Mouse (Mus musculus) lung, embryonic 14.5 days (tissue): ENCODE data around the gene Epb41l4b. TPM values are rescaled to one million over a fixed set of nuclear protein-coding genes. Genes with fewer than 3 reads are reported as not detected.

Experiments
- ATAC-seq: fragments of 200-750 bp; cut with Nextera tagmentation; 2 replicates; pipeline ENCODE4 v1.8.0; 2017; ENCODE audit warnings: mild to moderate bottlenecking, moderate TSS enrichment, moderate library complexity; ENCODE audit not compliant: insufficient read depth
- DNase-seq: peaks from one replicate; pipeline ENCODE4 v3.0.0-alpha.2; 2015
- H3K27ac ChIP-seq: fragments of 300-500 bp; sonication (generic); 2 replicates; pipeline ENCODE4 v1.5.1; 2014; ENCODE audit warnings: low read depth, mild to moderate bottlenecking, moderate library complexity
- H3K27me3 ChIP-seq: fragments of 300-500 bp; sonication (generic); 2 replicates; pipeline ENCODE4 v1.6.1; 2014; ENCODE audit warnings: low read length, control low read depth; ENCODE audit not compliant: insufficient read depth
- H3K36me3 ChIP-seq: fragments of 300-500 bp; sonication (generic); 2 replicates; pipeline ENCODE4 v1.6.1; 2014; ENCODE audit warnings: control low read depth; ENCODE audit not compliant: insufficient read depth
- H3K4me1 ChIP-seq: fragments of 300-500 bp; sonication (generic); 2 replicates; pipeline ENCODE4 v1.6.1; 2014; ENCODE audit warnings: antibody characterized with exemption, control low read depth; ENCODE audit not compliant: insufficient read depth
- H3K4me2 ChIP-seq: fragments of 300-500 bp; sonication (generic); 2 replicates; pipeline ENCODE4 v1.6.1; 2014; ENCODE audit warnings: mild to moderate bottlenecking
- H3K4me3 ChIP-seq: fragments of 300-500 bp; sonication (generic); 2 replicates; pipeline ENCODE4 v1.5.1; 2014; ENCODE audit warnings: low read depth, low read length
- H3K9ac ChIP-seq: fragments of 300-500 bp; sonication (generic); 2 replicates; pipeline ENCODE4 v1.6.1; 2014
- H3K9me3 ChIP-seq: fragments of 300-500 bp; sonication (generic); 2 replicates; pipeline ENCODE4 v1.6.1; 2016; ENCODE audit warnings: low read depth, low read length, control low read depth
- CTCF ChIP-seq: IDR thresholded peaks from 2 replicates; pipeline ENCODE4 v1.5.1; 2016; ENCODE audit warnings: antibody characterized with exemption, low read depth
- WGBS: fragments of 180-500 bp; shearing (Covaris S2); extraction: QIAGEN DNeasy Blood & Tissue Kit; methylation state at CpG from one replicate; pipeline ENCODE4 v1.1.7; 2014; 5-methylcytosine and 5-hydroxymethylcytosine counted together
- polyA plus RNA-seq: library from polyadenylated mRNA; unstranded; fragments of >200 nt; fragmentation: Nextera tagmentation; extraction: Ambion mirVana; gene quantifications from 2 replicates; pipeline ENCODE4 v1.2.1, GENCODE M21; 2014

Gene Epb41l4b
- polyA plus RNA-seq, 1 experiment from 2014 or later, result 1.2 TPM

- WGBS, result 13% methylated on average over 11 of the region's 11 CpGs
- Histone ChIP-seq H3K9me3 (no peaks in the 10 kb centered on the region), H3K27ac (no peak overlapping the region), H3K4me3 (no peak overlapping the region), H3K4me2 (no peak overlapping the region), H3K4me1 (peaks cover 7% of the 10 kb centered on the region; the same call in 1 of the 2 replicates), H3K27me3 (no peaks in the 10 kb centered on the region), H3K9ac (no peak overlapping the region), H3K36me3 (no peaks in the 10 kb centered on the region)
- no peak for ATAC-seq
- TF ChIP-seq CTCF, result no peak
- no peak for DNase-seq
Observed at GRCm38 (mm10) chr4:57123003-57123402, 20.2 kb downstream of the Epb41l4b start.

- ATAC-seq, result no peak
- Histone ChIP-seq H3K9ac (no peak overlapping the region), H3K4me1 (peaks cover 7% of the 10 kb centered on the region; the same call in 1 of the 2 replicates), H3K27ac (no peak overlapping the region), H3K9me3 (no peaks in the 10 kb centered on the region), H3K4me2 (no peak overlapping the region), H3K4me3 (no peak overlapping the region), H3K36me3 (no peaks in the 10 kb centered on the region), H3K27me3 (no peaks in the 10 kb centered on the region)
- no peak for DNase-seq
- no peak for TF ChIP-seq CTCF
- 74% methylated on average over 3 of the region's 3 CpGs for WGBS
Observed at GRCm38 (mm10) chr4:57122166-57122565, 21.1 kb downstream of the Epb41l4b start.

GRCm38 (mm10) chr4:57120563-57120962 is 22.7 kb downstream of the Epb41l4b start:
- no peaks in the 10 kb centered on the region for H3K9me3 ChIP-seq
- no peaks in the 10 kb centered on the region for H3K27me3 ChIP-seq
- WGBS, result 44% methylated on average over 2 of the region's 2 CpGs
- TF ChIP-seq CTCF, result peak; percentile 54
- peak; percentile 49 for DNase-seq
- no peak overlapping the region for H3K9ac ChIP-seq
- no peaks in the 10 kb centered on the region for H3K36me3 ChIP-seq
- no peak for ATAC-seq
- H3K27ac ChIP-seq, result no peak overlapping the region
- H3K4me3 ChIP-seq, result no peak overlapping the region
- H3K4me2 ChIP-seq, result no peak overlapping the region
- H3K4me1 ChIP-seq, result peaks cover 12% of the 10 kb centered on the region; the same call in 1 of the 2 replicates

GRCm38 (mm10) chr4:57119976-57120375 is 23.3 kb downstream of the Epb41l4b start:
- Histone ChIP-seq H3K4me1 (peaks cover 17% of the 10 kb centered on the region; the same call in 1 of the 2 replicates), H3K27ac (no peak overlapping the region), H3K36me3 (no peaks in the 10 kb centered on the region), H3K4me3 (no peak overlapping the region), H3K9ac (no peak overlapping the region), H3K9me3 (no peaks in the 10 kb centered on the region), H3K4me2 (no peak overlapping the region), H3K27me3 (no peaks in the 10 kb centered on the region)
- 84% methylated on average over 6 of the region's 6 CpGs for WGBS
- DNase-seq, result no peak
- no peak for ATAC-seq
- no peak for TF ChIP-seq CTCF

- 44% methylated on average over 3 of the region's 3 CpGs for WGBS
Observed at GRCm38 (mm10) chr4:57118883-57119282, 24.4 kb downstream of the Epb41l4b start.

GRCm38 (mm10) chr4:57116278-57116677 is 27.0 kb downstream of the Epb41l4b start:
- H3K4me1 ChIP-seq, result peaks cover 22% of the 10 kb centered on the region; the same call in 1 of the 2 replicates
- no peaks in the 10 kb centered on the region for H3K36me3 ChIP-seq
- no peak overlapping the region for H3K4me3 ChIP-seq
- DNase-seq (no peak), ATAC-seq (no peak)
- no peaks in the 10 kb centered on the region for H3K27me3 ChIP-seq
- H3K4me2 ChIP-seq, result no peak overlapping the region
- TF ChIP-seq CTCF, result no peak
- H3K9me3 ChIP-seq, result no peaks in the 10 kb centered on the region
- 90% methylated on average over 6 of the region's 6 CpGs for WGBS
- no peak overlapping the region for H3K9ac ChIP-seq
- no peak overlapping the region for H3K27ac ChIP-seq

More at GRCm38 (mm10) chr4:57118883-57119282, 24.4 kb downstream of the Epb41l4b start:
- Histone ChIP-seq H3K27ac (no peak overlapping the region), H3K9ac (no peak overlapping the region), H3K4me1 (peaks cover 22% of the 10 kb centered on the region; the same call in 1 of the 2 replicates), H3K4me3 (no peak overlapping the region), H3K27me3 (no peaks in the 10 kb centered on the region), H3K9me3 (no peaks in the 10 kb centered on the region), H3K36me3 (no peaks in the 10 kb centered on the region), H3K4me2 (no peak overlapping the region)
- ATAC-seq (no peak), DNase-seq (no peak)
- TF ChIP-seq CTCF, result no peak

GRCm38 (mm10) chr4:57114617-57115592 is 28.3 kb downstream of the Epb41l4b start:
- WGBS, result 45% methylated on average over 19 of the region's 19 CpGs
- no peaks in the 10 kb centered on the region for H3K36me3 ChIP-seq
- TF ChIP-seq CTCF, result no peak
- no peaks in the 10 kb centered on the region for H3K9me3 ChIP-seq
- H3K4me3 ChIP-seq, result no peak overlapping the region
- 0 out of 2 replicates have a peak overlapping the region, but pooled peaks have one; percentile 8 for H3K4me2 ChIP-seq
- DNase-seq (peak; percentile 97), ATAC-seq (peak; percentile 97)
- peak overlapping the region; percentile 13; the same call in 1 of the 2 replicates for H3K27ac ChIP-seq
- H3K27me3 ChIP-seq, result no peaks in the 10 kb centered on the region
- peaks cover 22% of the 10 kb centered on the region; the same call in 1 of the 2 replicates for H3K4me1 ChIP-seq
- no peak overlapping the region for H3K9ac ChIP-seq
